Mouse (Mus musculus): ENCODE results near the gene Cd93.

Gene Cd93

GRCm38 (mm10) chr2:148404906-148405305 lies 38.5 kb downstream of the Cd93 start:
- no peak for DNase-seq (ENCODE audit: low spot score in 2 of 2)

GRCm38 (mm10) chr2:148402227-148402626 lies 41.1 kb downstream of the Cd93 start:
- DNase-seq (ENCODE audit: low spot score in 2 of 2) = no peak

- DNase-seq (ENCODE audit: low spot score in 2 of 2) = no peak
These were observed 44.3 kb downstream of the Cd93 start for GRCm38 (mm10) chr2:148398901-148399685.

GRCm38 (mm10) chr2:148397784-148398100 lies 45.6 kb downstream of the Cd93 start:
- no peak for DNase-seq (ENCODE audit: low spot score in 2 of 2)

GRCm38 (mm10) chr2:148397015-148397783 lies 46.2 kb downstream of the Cd93 start:
- DNase-seq (ENCODE audit: low spot score in 2 of 2) = no peak

GRCm38 (mm10) chr2:148396209-148396608 lies 47.2 kb downstream of the Cd93 start:
- DNase-seq (ENCODE audit: low spot score in 2 of 2) = no peak

GRCm38 (mm10) chr2:148395131-148396051 lies 48.0 kb downstream of the Cd93 start, which contains the start of gene Sstr4:
Sstr4 (plus strand) TSS chr2:148395344.
- peak in 1 of 2 experiments; percentile 35 for DNase-seq (ENCODE audit: low spot score in 2 of 2)

GRCm38 (mm10) chr2:148393846-148394245 lies 49.5 kb downstream of the Cd93 start:
- no peak for DNase-seq (ENCODE audit: low spot score in 2 of 2)

- no peak for DNase-seq (ENCODE audit: low spot score in 2 of 2)
These were observed 50.2 kb downstream of the Cd93 start for GRCm38 (mm10) chr2:148393149-148393548.

GRCm38 (mm10) chr2:148387652-148388581 lies 55.4 kb downstream of the Cd93 start:
- no peak for DNase-seq (ENCODE audit: low spot score in 2 of 2)

- DNase-seq (ENCODE audit: low spot score in 2 of 2) = no peak
These were observed 56.4 kb downstream of the Cd93 start for GRCm38 (mm10) chr2:148386927-148387326.

Data from urinary bladder, adult 18-20 months (tissue).